Mouse (Mus musculus) MEL (cell line): ENCODE results near the gene Rgs9bp. TPM values are rescaled to one million over a fixed set of nuclear protein-coding genes. Genes with fewer than 3 reads are reported as not detected.
A peak's percentile ranks its signal among the peaks of the same experiment; 100 is the strongest.

Experiments used
- DNase-seq: peaks from one replicate; pipeline ENCODE4 v3.0.0; 2011; ENCODE audit warnings: low read depth, low spot score
- H3K27ac ChIP-seq: 2 replicates; pipeline ENCODE4 v1.5.1; 2012; ENCODE audit warnings: low read depth, mild to moderate bottlenecking, control low read depth, low read length, moderate library complexity; ENCODE audit not compliant: control insufficient read depth
- H3K27me3 ChIP-seq, 2 experiments: fragments of 150-350 bp in 1 of 2; sonication (generic) in 1 of 2; 2 replicates each; pipeline ENCODE4 v1.6.1; 2012; ENCODE audit warnings: low read length in 2 of 2, mild to moderate bottlenecking in 2 of 2, improper control_type of control experiment in 1 of 2, moderate library complexity in 1 of 2; ENCODE audit not compliant: insufficient read depth in 2 of 2, control insufficient read depth in 1 of 2
- H3K36me3 ChIP-seq, 2 experiments: 2 replicates each; pipeline ENCODE4 v1.6.1; 2012 to 2014; ENCODE audit warnings: low read length in 2 of 2, improper control_type of control experiment in 1 of 2, inconsistent platforms in 1 of 2, mild to moderate bottlenecking in 1 of 2; ENCODE audit not compliant: insufficient read depth in 2 of 2, control insufficient read depth in 1 of 2
- H3K4me1 ChIP-seq, 2 experiments: fragments of 150-350 bp in 1 of 2; sonication (generic) in 1 of 2; 2 replicates each; pipeline ENCODE4 v1.6.1; 2012; ENCODE audit warnings: low read length in 2 of 2, improper control_type of control experiment in 1 of 2, mild to moderate bottlenecking in 1 of 2; ENCODE audit not compliant: insufficient read depth in 2 of 2, control insufficient read depth in 1 of 2
- H3K4me3 ChIP-seq, 2 experiments: fragments of 150-350 bp in 1 of 2; sonication (generic) in 1 of 2; 2 replicates each; pipeline ENCODE4 v1.5.1; 2012; ENCODE audit warnings: low read depth in 2 of 2, low read length in 2 of 2, mild to moderate bottlenecking in 2 of 2, moderate library complexity in 2 of 2, control low read depth in 1 of 2, improper control_type of control experiment in 1 of 2; ENCODE audit not compliant: control insufficient read depth in 1 of 2, insufficient read depth in 1 of 2
- H3K79me2 ChIP-seq: 2 replicates; pipeline ENCODE4 v1.6.1; 2012; ENCODE audit warnings: mild to moderate bottlenecking, low read length, moderate library complexity; ENCODE audit not compliant: control insufficient read depth, poor library complexity, insufficient read depth
- H3K9ac ChIP-seq: 2 replicates; pipeline ENCODE4 v1.6.1; 2012; ENCODE audit warnings: low read depth, mild to moderate bottlenecking, control low read depth, low read length, moderate library complexity; ENCODE audit not compliant: control insufficient read depth, poor library complexity, severe bottlenecking
- H3K9me3 ChIP-seq: fragments of 150-350 bp; sonication (generic); replicated peaks from 2 replicates; pipeline ENCODE4 v1.6.1; 2012; ENCODE audit warnings: mild to moderate bottlenecking, low read length, improper control_type of control experiment, moderate library complexity; ENCODE audit not compliant: insufficient read depth
- BHLHE40 ChIP-seq: IDR thresholded peaks from 2 replicates; pipeline ENCODE4 v1.6.1; 2012; ENCODE audit warnings: low read depth, mild to moderate bottlenecking, inconsistent platforms, low read length, improper control_type of control experiment, borderline replicate concordance
- CHD1 ChIP-seq: IDR thresholded peaks from 2 replicates; pipeline ENCODE4 v1.6.1; 2012; ENCODE audit warnings: low read depth, mild to moderate bottlenecking, inconsistent platforms, low read length, improper control_type of control experiment
- CHD2 ChIP-seq: IDR thresholded peaks from 2 replicates; pipeline ENCODE4 v1.6.1; 2011; ENCODE audit warnings: low read length, improper control_type of control experiment
- CTCF ChIP-seq, 3 experiments: IDR thresholded peaks in 2 of 3; conservative IDR thresholded peaks in 1 of 3; 2 replicates each; pipeline ENCODE4 v1.5.1; 2011 to 2012; ENCODE audit warnings: low read length in 3 of 3, low read depth in 2 of 3, mild to moderate bottlenecking in 2 of 3, improper control_type of control experiment in 1 of 3, inconsistent platforms in 1 of 3, mixed read lengths in 1 of 3, moderate library complexity in 1 of 3; ENCODE audit not compliant: control insufficient read depth in 1 of 3, insufficient read depth in 1 of 3, poor library complexity in 1 of 3, severe bottlenecking in 1 of 3
- E2F4 ChIP-seq: IDR thresholded peaks from 2 replicates; pipeline ENCODE4 v1.6.1; 2011; ENCODE audit warnings: low read depth, low read length, improper control_type of control experiment, borderline replicate concordance
- EP300 ChIP-seq, 2 experiments: IDR thresholded peaks; 2 replicates each; pipeline ENCODE4 v1.6.1; 2011; ENCODE audit warnings: improper control_type of control experiment in 2 of 2, low read length in 2 of 2, low read depth in 1 of 2, mild to moderate bottlenecking in 1 of 2
- ETS1 ChIP-seq: IDR thresholded peaks from 2 replicates; pipeline ENCODE4 v1.6.1; 2012; ENCODE audit warnings: low read depth, mild to moderate bottlenecking, inconsistent platforms, low read length, improper control_type of control experiment, moderate library complexity
- HCFC1 ChIP-seq: IDR thresholded peaks from 2 replicates; pipeline ENCODE4 v1.6.1; 2012; ENCODE audit warnings: low read depth, mild to moderate bottlenecking, inconsistent platforms, low read length, improper control_type of control experiment, moderate library complexity
- MAX ChIP-seq: IDR thresholded peaks from 2 replicates; pipeline ENCODE4 v1.6.1; 2011; ENCODE audit warnings: low read length, improper control_type of control experiment
- MAZ ChIP-seq: IDR thresholded peaks from 2 replicates; pipeline ENCODE4 v1.6.1; 2012; ENCODE audit warnings: low read depth, mild to moderate bottlenecking, inconsistent platforms, low read length, improper control_type of control experiment
- MXI1 ChIP-seq: IDR thresholded peaks from 2 replicates; pipeline ENCODE4 v1.6.1; 2011; ENCODE audit warnings: mild to moderate bottlenecking, low read depth, low read length, improper control_type of control experiment
- NELFE ChIP-seq: IDR thresholded peaks from 2 replicates; pipeline ENCODE4 v1.6.1; 2011; ENCODE audit warnings: low read depth, low read length, improper control_type of control experiment
- NRF1 ChIP-seq: IDR thresholded peaks from 2 replicates; pipeline ENCODE4 v1.6.1; 2014; ENCODE audit warnings: low read depth, mild to moderate bottlenecking, inconsistent platforms, low read length, improper control_type of control experiment, moderate library complexity; ENCODE audit not compliant: poor library complexity, insufficient read depth, severe bottlenecking
- POLR2A ChIP-seq, 2 experiments: IDR thresholded peaks; 2 replicates each; pipeline ENCODE4 v1.6.1; 2011 to 2012; ENCODE audit warnings: low read length in 2 of 2, mild to moderate bottlenecking in 2 of 2, control low read depth in 1 of 2, improper control_type of control experiment in 1 of 2, low read depth in 1 of 2, moderate library complexity in 1 of 2; ENCODE audit not compliant: control insufficient read depth in 1 of 2, insufficient read depth in 1 of 2, poor library complexity in 1 of 2
- RAD21 ChIP-seq: IDR thresholded peaks from 2 replicates; pipeline ENCODE4 v1.6.1; 2011; ENCODE audit warnings: mild to moderate bottlenecking, low read depth, low read length, improper control_type of control experiment
- SMC3 ChIP-seq: IDR thresholded peaks from 2 replicates; pipeline ENCODE4 v1.6.1; 2011; ENCODE audit warnings: low read depth, low read length, improper control_type of control experiment
- TBP ChIP-seq: IDR thresholded peaks from 2 replicates; pipeline ENCODE4 v1.8.0; 2011; ENCODE audit warnings: low read depth, low read length, improper control_type of control experiment
- TCF12 ChIP-seq: IDR thresholded peaks from 2 replicates; pipeline ENCODE4 v1.6.1; 2014; ENCODE audit warnings: low read depth, mild to moderate bottlenecking, inconsistent platforms, low read length, improper control_type of control experiment, moderate library complexity
- USF2 ChIP-seq, 2 experiments: IDR thresholded peaks; 2 replicates each; pipeline ENCODE4 v1.6.1; 2011 to 2012; ENCODE audit warnings: improper control_type of control experiment in 2 of 2, low read length in 2 of 2, borderline replicate concordance in 1 of 2, inconsistent platforms in 1 of 2, low read depth in 1 of 2, mild to moderate bottlenecking in 1 of 2; ENCODE audit not compliant: insufficient read depth in 1 of 2
- ZC3H11A ChIP-seq: IDR thresholded peaks from 2 replicates; pipeline ENCODE4 v1.6.1; 2012; ENCODE audit warnings: low read depth, mild to moderate bottlenecking, inconsistent platforms, low read length, improper control_type of control experiment
- ZKSCAN1 ChIP-seq: IDR thresholded peaks from 2 replicates; pipeline ENCODE4 v1.6.1; 2012; ENCODE audit warnings: low read depth, mild to moderate bottlenecking, inconsistent platforms, low read length, improper control_type of control experiment, moderate library complexity
- ZNF384 ChIP-seq: IDR thresholded peaks from 2 replicates; pipeline ENCODE4 v1.6.1; 2012; ENCODE audit warnings: low read depth, mild to moderate bottlenecking, inconsistent platforms, low read length, improper control_type of control experiment
- polyA plus RNA-seq, 2 experiments: library from polyadenylated mRNA; stranded (reverse) in 1 of 2; unstranded in 1 of 2; fragments of >175 nt in 1 of 2; fragments of >200 nt in 1 of 2; gene quantifications; 2 replicates each; pipeline versions ENCODE4 v1.2.1 to v1.2.4; 2012; ENCODE audit warnings: low replicate concordance in 2 of 2, low read depth in 1 of 2; ENCODE audit not compliant: insufficient read length in 2 of 2, insufficient read depth in 1 of 2, missing spikeins in 1 of 2
- total RNA-seq: library from RNA; depleted of rRNA; stranded (reverse); fragments of 300-350 nt; gene quantifications from 2 replicates; pipeline ENCODE4 v1.2.3, GENCODE M21; 2012

Gene Rgs9bp
- total and polyA plus RNA-seq, 3 experiments, result 0.12 to 0.43 TPM; not detected in 1

GRCm38 (mm10) chr7:35554605-35555175, 30.7 kb downstream of the Rgs9bp start:
- TF ChIP-seq NRF1 (peak; percentile 69), USF2 (IDR thresholded peaks at IDR 0.05; ENCODE audit: borderline replicate concordance in 1 of 2, insufficient read depth in 1 of 2, low read depth in 1 of 2, low read length in 2 of 2) (no peak), MAZ (no peak), MXI1 (peak; percentile 82; the same call in 1 of the 2 replicates), NELFE (no peak), TCF12 (0 out of 2 replicates have a peak, but pooled peaks have one; percentile 17), EP300 (IDR thresholded peaks at IDR 0.05; ENCODE audit: low read depth in 1 of 2, low read length in 2 of 2) (0 out of 4 replicates have a peak, but pooled peaks of 1 of the 2 experiments have one; percentile 6), BHLHE40 (peak; percentile 54), HCFC1 (0 out of 2 replicates have a peak, but pooled peaks have one; percentile 14), MAX (peak; percentile 79; the same call in 1 of the 2 replicates), CHD1 (0 out of 2 replicates have a peak, but pooled peaks have one; percentile 71)
- Histone ChIP-seq H3K27me3 (no peaks in the 10 kb centered on the region), H3K79me2 (peaks cover 15% of the 10 kb centered on the region), H3K9ac (peak overlapping the region; percentile 94), H3K9me3 (no peaks in the 10 kb centered on the region), H3K27ac (peak overlapping the region; percentile 87), H3K36me3 (peaks cover 13 to 31% of the 10 kb centered on the region in 2 experiments), H3K4me3 (peak overlapping the region; percentile 78 to 83), H3K4me1 (peaks cover 6 to 33% of the 10 kb centered on the region in 2 experiments)
- DNase-seq, result peak; percentile 78

DNA sequence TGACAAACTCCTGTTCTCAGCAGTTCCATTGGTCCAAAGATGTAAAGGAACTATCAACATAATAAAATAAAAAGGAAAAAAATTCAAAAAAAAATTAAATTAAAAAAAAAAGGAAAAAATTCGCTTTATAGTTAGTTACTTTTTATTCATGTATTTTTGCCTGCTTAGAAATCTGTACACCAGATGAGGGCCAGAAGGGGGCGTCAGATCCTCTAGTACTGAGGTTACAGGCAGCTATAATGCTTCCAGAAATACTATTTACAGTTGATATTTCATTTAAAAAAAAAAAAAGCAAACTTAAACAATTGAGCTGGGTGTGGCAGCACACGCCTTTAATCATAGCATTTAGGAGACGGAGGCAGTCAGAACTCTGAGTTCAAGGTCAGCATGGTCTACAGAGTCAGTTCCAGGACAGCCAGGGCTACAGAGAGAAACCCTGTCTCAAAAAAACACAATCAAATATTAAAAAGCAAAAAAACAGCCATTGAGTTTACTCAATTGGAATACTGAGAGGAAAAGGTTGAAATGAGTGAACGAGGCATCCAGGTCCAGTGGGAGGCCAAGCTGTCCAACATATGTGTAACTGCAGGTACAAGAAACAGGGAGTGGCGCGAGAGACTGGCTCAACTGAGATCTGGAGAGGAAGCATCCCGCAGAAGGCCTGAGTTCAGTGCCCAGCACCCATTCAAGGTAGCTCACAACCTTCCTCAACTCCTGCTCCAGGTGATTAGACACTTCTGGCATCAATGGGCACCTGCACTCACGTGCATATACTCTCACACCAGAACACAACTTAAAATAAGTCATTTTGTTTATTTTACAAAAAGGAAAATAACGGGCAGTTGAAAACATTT, 31.4 kb downstream of the Rgs9bp start:
- Histone ChIP-seq H3K27ac (peak overlapping the region; percentile 87), H3K36me3 (peaks cover 13 to 27% of the 10 kb centered on the region in 2 experiments), H3K9me3 (no peaks in the 10 kb centered on the region), H3K4me1 (peaks cover 3 to 27% of the 10 kb centered on the region in 2 experiments), H3K79me2 (peaks cover 15% of the 10 kb centered on the region)
- peak; percentile 84 for DNase-seq
- TF ChIP-seq ZC3H11A (peak; percentile 43), TBP (no peak), POLR2A (IDR thresholded peaks at IDR 0.05; ENCODE audit: control insufficient read depth in 1 of 2, insufficient read depth in 1 of 2, low read depth in 1 of 2, low read length in 2 of 2, poor library complexity in 1 of 2) (no peak), CTCF (IDR thresholded peaks at IDR 0.05 in 2 of 3, conservative IDR thresholded peaks at IDR 0.05 in 1 of 3; ENCODE audit: control insufficient read depth in 1 of 3, insufficient read depth in 1 of 3, low read depth in 2 of 3, low read length in 3 of 3, poor library complexity in 1 of 3, severe bottlenecking in 1 of 3) (peak; percentile 20 to 54 (median 22); a peak in 2 of 6 replicates), CHD2 (no peak), E2F4 (no peak), BHLHE40 (no peak; the same call in 1 of the 2 replicates), RAD21 (peak; percentile 35), ZNF384 (peak; percentile 51), SMC3 (peak; percentile 57), MAX (no peak), ZKSCAN1 (no peak), USF2 (IDR thresholded peaks at IDR 0.05; ENCODE audit: borderline replicate concordance in 1 of 2, insufficient read depth in 1 of 2, low read depth in 1 of 2, low read length in 2 of 2) (no peak), MXI1 (no peak), ETS1 (no peak)
- TF ChIP-seq, all 39 proteins: peak for 5
- no peaks in the 10 kb centered on the region for H3K27me3 ChIP-seq
- peak overlapping the region; percentile 78 to 83 for H3K4me3 ChIP-seq
- peak overlapping the region; percentile 94 for H3K9ac ChIP-seq
